Mouse (Mus musculus) urinary bladder, adult 2 months (tissue): Measurements from ENCODE around the gene Lrrc47. TPM values are rescaled to one million over a fixed set of nuclear protein-coding genes. Genes with fewer than 3 reads are reported as not detected.

ENCODE experiments used
- DNase-seq: peaks from one replicate; pipeline ENCODE4 v3.0.0; 2022; ENCODE audit warnings: low spot score
- polyA plus RNA-seq: library from polyadenylated mRNA; depleted of rRNA; stranded (reverse); fragments of >200 nt; gene quantifications from 2 replicates; pipeline ENCODE4 v1.2.3, GENCODE M21; 2012

Lrrc47 gene
- polyA plus RNA-seq, 1 experiment: 26.7 TPM

DNA sequence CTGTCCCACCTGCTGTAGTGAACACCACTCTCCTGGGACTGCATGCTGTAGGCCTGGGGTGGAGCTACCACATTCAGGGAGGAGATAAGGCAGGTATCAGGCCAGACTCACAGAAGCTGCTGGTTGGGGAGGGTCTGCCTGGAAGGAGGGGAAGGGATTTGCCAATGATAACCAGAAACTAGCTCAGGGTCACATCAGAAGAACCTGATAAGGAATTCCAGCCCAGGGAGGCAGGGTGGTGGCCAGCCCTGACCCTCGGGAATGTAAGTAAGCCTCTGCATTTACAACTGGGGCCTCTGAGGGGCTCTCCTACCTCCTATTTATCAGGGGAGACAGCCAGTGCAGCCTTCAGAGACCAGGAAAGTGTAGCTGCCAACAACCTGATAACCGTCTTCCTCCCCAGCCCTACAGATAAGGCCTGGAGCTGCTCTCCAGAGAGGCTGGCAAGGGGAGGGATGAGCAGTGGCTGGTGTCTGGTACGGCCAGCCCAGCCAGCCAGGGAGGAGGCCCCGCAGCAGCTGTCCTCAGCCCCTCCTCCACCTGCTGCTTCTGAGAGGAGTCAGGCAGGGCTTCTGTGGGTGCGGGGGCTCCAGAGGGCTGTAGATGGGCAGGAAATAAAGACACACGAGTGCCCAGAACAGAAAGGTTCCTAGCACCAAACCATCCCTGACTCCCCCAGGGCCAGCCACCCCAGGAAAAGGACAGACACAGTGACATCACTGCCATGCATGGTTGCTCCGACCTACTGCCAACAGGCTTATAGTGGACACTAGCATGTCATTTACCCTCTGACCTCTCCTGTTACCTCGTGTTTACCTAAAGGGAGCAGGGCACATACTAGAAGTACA, 12.4 kb downstream of the Lrrc47 start:
- DNase-seq: no peak

DNA sequence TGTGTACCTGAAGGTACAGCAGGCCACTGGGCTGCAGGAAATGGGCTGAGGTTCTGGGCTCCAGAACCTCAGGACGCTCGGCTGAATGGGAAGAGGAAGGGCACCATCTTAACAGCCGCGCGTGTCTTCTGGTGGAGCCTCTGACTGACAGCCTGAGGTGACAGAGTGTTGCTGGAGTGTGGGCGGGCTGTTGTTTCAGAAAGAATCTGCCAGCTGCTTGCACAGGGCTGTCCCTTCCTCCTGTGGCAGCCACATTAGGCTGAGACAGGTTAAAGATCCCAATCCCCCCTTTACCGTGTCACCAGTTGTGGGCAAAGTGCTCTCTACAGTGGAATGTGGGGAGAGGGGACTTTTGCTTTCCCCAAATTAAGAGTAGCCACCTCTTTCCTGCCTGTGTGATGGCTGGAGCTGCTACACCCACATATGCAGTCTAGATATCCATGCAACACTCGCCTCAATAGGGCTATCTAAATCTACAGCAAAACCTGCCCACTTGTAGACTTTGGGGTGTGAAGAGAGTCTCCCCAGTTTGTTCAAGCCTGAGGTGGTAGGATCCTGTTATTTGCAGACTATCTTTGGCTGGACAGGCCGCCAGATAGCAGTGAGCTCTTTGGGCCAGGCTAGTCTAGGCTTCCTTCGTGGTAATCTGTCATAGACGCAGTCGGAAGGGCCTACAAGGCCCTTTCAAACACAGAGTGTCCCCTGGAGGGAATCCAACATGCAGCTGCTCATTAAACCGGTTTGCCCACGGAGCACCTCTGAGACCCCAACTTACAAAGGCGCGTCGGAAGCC, 13.4 kb downstream of the Lrrc47 start:
- DNase-seq: no peak

DNA sequence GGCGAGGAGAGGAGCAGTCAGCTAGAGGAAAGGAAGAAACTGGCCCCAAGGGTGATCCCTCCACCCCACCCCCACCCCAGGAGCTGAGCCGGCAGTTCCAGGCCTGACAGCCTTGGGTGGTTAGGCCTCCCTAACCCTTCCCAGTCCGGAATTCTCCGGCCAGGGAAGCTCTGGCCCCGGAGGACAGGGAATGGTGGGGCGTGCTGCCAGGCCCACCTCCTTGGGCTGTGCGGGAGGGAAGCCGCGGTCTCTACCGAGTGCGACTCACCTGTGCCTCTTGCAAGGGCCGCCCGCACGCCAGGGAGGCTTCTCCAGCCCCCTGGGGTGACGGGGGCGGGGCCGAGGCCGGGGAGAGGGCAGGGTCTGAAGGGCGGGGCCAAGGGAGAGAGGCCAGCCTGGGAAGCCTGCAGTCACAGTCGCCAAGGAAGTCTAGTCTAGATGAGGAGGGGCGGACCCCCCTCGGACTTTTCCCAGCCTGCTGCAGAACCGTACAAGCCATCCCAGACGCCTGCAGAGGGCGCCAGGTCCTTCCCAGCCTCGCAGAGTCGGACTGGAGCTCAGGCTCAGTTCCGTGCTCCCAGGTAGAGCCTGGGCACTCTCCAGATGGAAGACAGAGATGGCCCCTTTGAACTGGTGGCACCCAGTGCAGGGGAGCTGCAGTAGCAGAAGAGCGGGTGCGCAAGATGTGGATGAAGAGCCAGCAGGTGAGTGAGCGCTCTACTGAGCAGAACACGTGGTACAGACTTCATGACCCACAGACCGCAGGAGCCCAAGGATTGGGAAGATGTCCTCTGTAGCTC, 14.3 kb downstream of the Lrrc47 start, which contains the start of gene Smim1:
Smim1 (minus strand) TSS at position 590 of the 800 bp plus-strand sequence.
- DNase-seq: peak; percentile 58

DNA sequence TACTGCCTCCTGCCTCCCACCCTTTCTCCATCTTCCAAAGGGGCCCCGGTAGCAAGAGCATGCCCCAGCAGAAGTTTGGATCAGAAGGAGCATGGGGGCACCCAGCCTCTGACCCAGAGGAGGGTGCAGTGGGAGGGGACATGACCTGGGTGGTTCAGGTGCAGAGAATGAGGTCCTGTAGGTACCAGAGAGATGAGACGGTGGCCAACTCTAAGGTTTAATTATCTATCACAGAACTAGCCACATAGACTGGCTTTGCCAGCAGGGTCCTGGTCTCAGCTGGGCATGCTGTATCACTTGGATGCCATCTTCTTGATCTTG, 14.9 kb downstream of the Lrrc47 start:
- no peak for DNase-seq

DNA sequence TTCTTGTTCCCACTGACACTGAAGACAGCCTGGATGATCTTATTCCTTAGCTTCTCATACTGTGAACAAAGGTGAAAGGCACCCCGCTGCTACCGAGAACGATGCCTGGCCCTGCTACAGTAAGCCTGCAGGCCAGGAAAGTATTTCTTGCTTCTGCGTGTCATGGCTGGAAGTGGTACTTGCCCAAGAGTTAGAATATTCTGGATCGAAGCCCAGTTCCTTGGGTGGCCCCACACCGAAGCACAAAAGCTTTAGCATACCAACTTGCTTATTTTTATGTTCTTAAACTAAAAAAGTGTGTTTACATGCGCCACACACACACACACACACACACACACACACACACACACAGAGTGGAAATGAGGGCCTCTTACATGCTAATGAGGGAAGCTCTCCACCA, 16.5 kb downstream of the Lrrc47 start:
- DNase-seq: no peak

DNA sequence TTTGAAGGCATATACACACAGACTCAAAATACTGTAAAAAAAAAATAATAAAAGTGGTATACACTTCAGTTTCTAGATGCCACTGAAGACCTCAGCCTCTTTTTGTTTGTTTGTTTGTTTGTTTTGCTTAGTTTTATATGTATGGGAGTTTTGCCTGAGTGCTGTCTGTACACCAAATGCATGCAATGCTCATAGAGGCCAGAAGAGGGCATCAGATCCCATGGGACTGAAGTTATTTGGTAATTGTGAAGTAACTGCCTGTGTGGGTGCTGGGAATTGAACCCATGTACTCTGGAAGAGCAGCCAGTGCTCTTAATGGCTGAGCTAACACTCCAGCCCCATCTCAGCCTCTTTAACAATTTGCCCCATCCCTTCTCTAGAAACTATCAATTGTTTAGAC, 17.1 kb downstream of the Lrrc47 start:
- DNase-seq: no peak

DNA sequence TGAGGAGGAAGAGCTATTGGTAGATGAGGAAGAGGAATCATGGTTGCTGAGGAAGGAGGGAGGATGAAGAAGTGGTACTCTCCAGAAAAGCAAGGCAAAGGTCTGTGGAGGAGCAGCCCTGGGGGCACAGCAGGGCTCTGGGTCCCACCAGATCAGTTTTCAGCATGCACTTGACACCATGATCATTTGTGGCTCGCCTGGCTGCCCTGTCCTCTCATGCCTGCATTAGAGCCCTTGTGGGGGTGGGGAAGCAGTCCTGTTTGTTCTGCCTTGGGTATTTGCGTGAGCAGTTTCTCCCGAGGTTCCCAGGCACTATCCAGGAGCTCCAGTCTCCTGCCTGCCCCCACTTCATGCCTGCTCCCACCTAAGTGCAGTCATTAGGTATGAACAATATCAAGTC, 25.6 kb downstream of the Lrrc47 start:
- DNase-seq: no peak

DNA sequence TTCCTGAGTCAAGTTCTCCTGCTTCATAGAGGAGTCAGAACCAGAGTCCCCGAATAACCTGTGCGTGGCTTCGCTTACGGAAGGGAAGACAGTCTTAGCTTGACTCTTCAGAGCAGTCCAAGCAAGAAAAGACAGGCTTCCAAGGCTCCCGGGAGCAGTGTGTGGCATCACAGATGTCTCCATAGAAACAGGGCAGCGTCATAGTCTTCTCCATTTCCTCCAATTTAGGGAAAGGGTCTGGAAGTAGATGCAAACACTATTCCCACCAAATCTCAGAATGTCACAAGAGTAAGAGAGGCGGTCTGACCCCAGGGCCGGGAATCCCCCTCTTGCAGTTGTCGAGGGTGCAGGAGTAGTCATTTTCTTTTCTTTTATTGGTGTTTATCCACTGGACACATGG, 31.0 kb downstream of the Lrrc47 start, which contains the start of gene Ccdc27:
Ccdc27 (minus strand) TSS at position 101 of the 400 bp plus-strand sequence.
- no peak for DNase-seq

DNA sequence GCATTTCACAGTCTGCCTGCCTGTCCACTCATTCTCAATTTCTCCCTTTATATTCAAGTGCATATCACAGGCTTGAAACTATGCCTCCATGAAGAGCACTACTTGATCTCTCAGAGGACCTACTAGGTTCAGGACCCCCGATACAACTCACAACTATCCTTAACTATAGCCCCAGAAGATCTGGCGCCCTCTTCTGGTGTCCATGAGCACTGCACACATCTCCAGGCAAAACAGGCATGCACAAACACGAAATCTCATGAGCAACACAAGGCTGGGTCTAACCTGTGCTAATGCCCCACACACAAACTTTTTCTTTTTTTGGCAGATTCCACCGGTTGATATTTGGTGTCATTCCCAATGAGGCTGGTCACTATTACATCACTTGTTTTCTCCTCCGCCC, 34.3 kb downstream of the Lrrc47 start:
- no peak for DNase-seq

DNA sequence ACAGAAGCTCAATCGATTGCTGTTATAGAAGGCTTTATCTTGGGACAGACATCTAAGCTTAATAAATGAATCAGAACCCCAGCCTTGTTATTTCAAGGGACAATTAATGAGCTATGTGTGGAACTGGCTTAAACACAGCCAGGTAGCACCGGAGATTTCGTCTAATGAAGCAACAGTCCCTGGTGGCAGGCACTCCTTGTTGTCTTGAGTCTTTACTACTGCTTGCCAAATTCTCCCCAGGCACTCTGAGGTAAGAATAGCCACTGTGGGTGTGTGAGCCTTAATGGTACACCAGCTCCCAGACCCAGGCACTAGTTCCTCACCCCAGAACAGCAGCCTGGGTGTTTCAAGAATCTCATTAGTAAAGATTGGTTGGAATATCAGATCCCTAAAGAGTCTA, 39.9 kb downstream of the Lrrc47 start:
- DNase-seq: no peak

DNA sequence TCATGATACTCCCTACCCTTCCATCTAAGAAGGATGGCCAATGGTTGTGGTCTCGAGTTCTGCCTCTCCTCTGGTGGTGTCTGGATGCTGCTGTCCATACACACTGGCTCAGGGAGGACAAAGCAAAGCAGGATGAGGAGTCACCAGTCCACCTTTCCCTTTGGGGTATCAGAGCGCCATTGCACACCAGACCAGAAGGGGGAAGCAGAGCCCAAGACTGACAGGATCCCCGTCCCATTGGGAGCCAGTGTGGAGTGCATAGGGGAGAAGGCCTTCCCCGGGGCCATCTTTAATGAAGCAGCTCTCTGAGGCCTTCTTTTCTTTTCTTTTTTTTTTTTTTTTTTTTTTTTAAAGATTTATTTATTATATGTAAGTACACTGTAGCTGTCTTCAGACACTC, 41.5 kb downstream of the Lrrc47 start:
- no peak for DNase-seq

DNA sequence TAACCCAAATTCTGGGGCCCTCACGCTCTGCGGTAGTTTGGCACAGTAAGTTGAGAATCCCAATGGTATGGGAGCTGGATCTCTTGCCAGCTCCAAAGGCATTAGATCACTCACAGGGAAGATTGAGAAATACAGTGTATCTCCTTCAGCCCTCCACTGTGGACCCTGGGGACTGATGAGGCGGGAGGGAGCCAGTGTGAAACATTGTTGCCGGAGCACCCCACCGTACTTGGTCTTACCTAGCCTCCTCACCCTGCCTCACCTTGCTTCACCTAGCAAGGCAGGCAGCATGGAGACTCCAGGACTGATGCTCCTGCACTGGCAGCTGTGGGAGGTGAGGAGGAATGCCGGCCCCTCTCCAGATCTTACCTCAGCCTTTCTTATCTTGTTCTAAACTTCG, 44.0 kb downstream of the Lrrc47 start:
- no peak for DNase-seq

DNA sequence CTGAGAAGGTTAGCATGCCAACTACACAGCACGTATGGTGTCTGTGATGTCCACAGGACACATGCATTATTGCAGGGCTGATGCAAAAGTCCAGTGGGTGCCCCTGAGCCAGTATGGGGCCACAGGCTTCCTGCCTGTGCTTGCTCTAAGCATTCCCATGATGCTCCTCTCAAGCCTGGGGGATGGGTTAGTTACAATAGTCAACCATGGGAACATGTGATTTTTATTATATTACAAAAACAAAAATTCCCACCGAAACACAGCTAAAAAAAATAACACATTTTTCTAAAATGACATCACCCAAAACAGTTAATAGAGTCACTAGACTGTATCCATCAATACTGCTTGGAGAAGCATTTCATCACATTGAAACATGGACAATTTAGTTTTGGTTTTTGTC, 44.5 kb downstream of the Lrrc47 start:
- no peak for DNase-seq

DNA sequence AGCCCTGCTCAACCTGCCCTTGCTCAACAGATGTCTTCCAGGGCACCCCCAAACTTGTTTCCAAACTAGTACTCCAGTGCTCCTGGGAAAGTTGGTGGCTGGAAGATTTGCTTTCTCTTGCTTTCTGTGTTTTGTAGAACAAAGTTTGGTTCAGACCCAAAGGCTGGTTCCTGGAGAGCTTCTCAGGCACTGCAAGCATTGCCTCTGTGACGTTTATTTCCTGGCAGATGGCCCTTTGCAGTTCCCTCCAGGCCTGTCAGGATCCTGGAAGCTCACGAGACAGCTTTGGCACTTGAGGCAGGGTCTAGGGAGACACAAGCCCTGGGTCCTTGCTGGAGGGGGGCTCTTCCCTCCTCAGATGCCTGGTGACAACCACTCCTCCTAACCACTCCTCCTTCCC, 45.1 kb downstream of the Lrrc47 start:
- DNase-seq: no peak

DNA sequence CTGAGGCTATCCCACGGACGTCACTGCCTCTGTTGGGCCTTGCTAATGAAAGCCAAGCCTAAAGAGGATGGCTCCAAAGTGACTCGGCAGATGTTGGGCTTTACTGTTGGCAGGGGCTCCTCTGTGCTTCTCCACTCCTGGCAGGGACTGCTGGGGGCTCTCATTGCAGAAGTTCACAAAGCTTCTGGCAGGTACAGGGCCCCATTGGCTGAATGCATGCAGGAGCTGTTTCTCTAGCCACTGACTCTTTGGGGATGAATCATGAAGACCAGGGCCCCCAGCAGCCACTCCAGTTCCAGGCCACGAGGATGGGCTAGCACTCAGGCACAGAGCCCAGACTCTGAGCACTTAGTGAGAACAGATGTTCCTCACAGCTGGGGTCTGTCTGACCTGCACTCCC, 46.2 kb downstream of the Lrrc47 start:
- no peak for DNase-seq

DNA sequence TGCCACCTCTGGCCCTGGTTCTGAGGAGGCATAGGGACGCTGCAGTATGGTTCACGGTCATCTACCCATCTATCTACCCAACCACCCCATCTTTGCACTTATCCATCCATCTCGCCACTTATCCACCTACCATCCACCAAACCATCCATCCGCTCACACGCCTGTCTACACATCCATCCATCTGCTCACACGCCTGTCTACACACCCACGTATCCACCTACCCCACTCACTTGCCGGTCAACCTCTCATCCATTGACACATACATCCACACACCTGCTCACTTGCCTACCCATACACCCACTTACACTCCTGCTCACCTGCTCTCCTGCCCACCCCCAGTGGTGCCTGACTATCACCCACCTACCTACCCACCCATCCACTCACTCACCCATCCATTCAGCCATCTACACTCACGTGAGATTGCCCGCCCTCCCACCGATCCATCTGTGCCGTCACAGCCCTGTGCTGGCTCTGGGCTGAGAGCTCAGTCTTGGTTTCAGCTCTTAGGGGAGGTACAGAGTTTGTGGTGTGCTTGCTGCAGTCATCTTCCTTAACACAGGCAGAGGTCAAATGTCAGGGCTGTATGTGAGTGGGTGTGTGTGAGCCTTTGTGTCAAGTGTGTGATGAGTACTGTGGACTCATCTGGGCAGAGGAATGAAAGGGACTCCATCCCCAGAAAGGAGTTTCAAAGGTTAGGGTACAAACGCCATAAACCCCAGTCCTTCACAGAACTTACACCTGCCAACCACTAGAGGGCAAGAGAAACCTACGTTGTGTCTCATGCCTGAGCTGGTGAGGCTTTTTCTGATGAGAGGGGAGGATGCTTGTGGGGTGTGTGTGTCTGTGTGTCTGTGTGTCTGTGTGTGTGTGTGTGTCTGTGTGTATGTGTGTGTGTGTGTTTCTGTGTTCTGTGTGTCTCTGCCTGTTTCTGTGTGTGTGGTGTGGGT, 53.6 kb downstream of the Lrrc47 start:
- DNase-seq: no peak

DNA sequence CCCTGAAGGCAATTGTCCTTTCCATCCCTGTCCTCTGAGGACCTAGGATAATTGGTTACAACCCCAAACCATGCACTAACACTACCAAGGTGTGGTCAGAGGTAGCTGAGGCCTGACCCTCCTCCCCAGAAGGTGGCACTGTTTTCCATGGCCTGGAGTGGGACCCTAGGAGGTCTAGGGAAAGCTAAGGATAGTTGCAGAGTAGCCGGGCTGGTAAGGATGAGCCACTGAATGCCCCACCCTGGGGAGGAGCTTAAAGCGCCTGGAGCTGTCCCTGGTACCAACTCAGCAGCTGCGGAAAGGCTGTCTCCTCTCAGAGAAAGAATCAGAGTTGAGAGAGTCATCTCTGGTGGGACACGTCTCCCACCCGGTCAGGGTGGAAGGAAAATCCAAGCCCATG, 59.4 kb downstream of the Lrrc47 start:
- no peak for DNase-seq
